Mouse (Mus musculus) olfactory bulb, adult 2 months (tissue): Measurements from ENCODE around the gene Cep152.

Experiments
- CTCF ChIP-seq: fragments of 200-500 bp; IDR thresholded peaks from 2 replicates; pipeline ENCODE4 v1.5.1; 2012; ENCODE audit warnings: low read depth, mild to moderate bottlenecking, low read length, moderate library complexity; ENCODE audit not compliant: insufficient read depth
- POLR2A ChIP-seq: fragments of 200-500 bp; IDR thresholded peaks from 2 replicates; pipeline ENCODE4 v1.6.1; 2012; ENCODE audit warnings: mild to moderate bottlenecking, low read depth, low read length, moderate library complexity; ENCODE audit not compliant: insufficient read depth

DNA sequence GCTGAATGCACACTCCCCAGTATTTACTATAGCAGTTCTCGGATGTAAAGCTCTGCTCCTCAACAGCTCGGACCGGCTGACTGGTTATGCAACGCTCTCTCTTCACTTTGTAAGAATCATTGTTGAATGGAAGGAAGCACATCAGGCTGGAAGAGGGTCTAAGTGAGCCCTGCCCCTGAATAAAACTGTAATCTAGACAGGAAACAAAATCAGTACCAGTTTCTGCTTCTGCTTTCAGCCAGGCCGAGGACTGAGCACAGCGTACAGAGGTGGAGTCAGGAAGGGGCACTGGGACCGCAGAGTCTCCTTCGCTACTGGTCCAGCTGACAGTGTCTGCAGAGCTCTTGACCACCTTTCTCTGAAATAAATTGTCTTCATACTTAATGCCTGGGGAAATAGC, 48.4 kb downstream of the Cep152 start:
- TF ChIP-seq POLR2A = no peak
- no peak for TF ChIP-seq CTCF
